Mouse (Mus musculus) liver, adult (tissue): ENCODE results near the gene E2f8.

Experiments used
- GATA4 ChIP-seq: IDR thresholded peaks from 2 replicates; pipeline ENCODE4 v1.6.1; 2014; ENCODE audit warnings: mild to moderate bottlenecking, low read length; ENCODE audit not compliant: insufficient replicate concordance

E2f8 gene

DNA sequence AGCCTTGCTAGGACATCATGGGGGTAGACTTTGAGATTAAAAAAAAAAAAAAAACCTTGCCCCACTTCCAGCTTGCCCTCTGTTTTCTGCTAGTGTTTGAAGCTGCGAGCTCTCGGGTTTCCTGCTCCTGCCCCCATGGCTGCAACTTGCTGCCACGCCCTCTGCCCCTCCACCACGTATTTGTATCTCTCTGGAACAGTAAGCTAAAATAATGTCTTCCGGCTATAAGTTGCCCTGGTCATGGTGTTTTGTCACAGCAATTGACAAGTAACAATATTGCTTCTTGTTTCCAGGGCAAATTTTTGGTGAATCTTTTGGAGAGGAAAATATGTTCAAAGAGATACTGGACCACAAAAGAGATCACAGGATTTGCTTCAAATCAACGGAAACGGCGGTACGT lies 17.0 kb upstream of the E2f8 start:
- TF ChIP-seq GATA4 = peak; percentile 6; the same call in 1 of the 2 replicates

DNA sequence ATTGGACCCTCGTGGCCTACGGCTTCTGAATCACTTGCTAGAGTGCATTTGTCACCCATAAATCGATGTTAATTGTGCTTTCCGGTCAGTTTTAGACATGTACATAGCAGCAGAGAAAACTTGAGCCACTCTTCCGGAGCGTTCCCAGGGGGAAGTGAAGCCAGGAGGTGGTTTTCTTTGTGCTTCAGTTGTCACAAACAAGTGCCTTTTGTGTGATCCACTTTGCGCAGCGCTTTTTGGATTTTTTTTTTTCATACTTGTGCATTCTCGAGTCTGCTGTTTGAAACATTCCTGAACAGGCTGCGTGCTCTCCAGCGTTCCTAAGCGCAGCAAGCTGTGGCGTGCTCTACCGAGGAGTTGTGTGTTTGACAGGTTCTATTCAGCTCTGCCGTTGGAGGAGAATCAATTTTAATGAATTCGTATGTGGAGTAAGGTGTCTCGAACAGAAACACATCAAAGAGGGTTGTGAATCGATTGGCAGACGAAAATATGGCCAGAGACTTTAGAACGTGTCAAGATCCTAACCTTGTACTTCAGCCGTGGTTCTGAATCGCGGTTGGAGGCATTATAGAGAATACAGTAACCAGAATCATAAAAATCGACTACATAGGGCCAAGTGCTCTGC lies 16.3 kb upstream of the E2f8 start:
- no peak for TF ChIP-seq GATA4

DNA sequence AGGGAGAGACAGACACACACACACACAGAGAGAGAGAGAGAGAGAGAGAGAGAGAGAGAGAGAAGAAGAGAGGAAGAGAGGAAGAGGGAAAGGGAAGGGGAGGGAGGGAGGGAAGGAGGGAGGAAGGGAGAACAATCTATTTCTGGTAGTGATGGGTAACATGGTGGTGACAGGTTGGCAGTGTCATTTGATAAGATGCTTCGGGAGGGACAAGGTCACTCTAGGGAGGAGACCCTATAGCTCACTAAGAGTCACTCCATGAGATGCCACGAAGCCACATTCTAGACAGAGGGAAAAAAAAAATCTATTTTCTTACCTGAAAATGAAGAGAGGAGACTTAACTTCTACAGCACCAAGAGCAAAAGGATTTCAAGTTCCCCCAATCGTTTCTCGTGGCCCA lies 14.7 kb upstream of the E2f8 start:
- TF ChIP-seq GATA4 = no peak

DNA sequence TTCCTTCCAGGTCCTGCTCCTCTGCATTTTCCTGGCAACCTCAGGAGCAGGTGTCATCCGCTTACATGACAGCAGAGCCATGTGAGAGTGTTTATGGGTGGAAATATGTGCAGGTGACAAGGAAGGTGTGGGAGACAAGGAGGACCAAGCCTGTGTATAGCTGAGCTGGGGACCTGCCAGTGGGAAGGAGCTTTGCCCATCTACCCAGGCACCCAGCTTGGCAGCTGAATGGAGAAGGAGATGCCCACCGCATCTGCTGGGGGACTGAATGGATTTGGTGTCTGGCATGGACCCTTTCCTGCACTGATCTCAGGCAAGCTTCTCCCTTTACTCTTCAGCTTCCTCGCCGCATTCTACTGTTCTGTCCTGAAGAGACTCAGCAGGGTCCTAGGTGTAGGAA lies 14.1 kb upstream of the E2f8 start:
- no peak for TF ChIP-seq GATA4

DNA sequence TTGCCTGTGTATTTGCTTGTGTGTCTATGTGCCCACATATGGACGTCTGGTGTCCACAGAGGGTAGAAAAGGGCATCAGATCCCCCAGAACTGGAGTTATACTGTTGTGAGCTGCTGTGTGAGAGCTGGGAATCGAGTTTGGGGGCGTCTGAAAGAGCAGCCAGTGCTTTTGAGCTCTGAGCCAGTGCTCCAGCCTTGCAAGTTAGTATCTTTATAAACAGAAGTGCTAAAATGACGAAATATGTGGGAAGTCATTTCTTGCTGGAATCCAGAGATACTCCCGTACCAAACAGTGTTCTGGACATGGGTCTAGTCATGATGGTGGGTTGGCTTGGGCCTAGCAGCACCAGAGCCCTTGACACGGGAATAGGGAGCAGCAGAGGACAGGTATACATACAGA lies 13.4 kb upstream of the E2f8 start:
- no peak for TF ChIP-seq GATA4

DNA sequence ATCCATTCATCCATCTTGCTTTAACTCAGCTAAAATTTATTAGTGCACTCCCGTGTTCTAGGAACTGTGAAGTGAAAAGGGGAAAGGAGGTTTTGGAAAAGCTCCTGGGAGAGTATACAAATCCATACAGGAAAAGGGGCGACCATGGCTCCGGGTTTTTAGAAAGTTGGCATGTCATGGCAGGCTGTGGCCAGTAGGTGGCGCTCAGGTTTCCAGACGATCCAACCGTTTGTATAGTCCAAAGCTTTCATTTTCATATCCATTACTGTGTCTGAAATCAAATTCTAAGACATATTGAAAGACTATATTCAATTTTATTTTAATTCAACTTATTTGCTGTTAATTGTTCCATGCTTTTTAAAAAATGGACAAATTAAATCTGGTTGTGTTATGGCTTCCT lies 12.8 kb upstream of the E2f8 start:
- no peak for TF ChIP-seq GATA4

DNA sequence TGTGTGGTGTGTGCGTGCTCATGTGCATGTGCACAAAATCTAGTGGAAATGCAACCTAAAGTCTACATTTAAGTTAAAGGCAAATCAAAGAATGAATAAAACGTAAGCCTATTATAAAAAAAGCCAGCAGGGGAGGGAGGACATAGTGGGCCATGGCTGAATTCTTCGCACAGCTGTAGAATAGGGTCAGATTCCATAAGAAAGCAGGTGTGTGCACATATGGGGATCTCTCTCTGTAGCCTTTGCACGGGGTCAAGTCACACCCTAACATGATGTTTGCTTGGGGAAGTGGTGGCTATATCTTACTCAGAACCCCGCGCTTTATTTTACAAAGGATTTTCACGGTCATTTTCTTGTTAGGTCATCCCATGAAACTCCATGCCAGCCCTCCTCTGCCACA lies 11.7 kb upstream of the E2f8 start:
- no peak for TF ChIP-seq GATA4

DNA sequence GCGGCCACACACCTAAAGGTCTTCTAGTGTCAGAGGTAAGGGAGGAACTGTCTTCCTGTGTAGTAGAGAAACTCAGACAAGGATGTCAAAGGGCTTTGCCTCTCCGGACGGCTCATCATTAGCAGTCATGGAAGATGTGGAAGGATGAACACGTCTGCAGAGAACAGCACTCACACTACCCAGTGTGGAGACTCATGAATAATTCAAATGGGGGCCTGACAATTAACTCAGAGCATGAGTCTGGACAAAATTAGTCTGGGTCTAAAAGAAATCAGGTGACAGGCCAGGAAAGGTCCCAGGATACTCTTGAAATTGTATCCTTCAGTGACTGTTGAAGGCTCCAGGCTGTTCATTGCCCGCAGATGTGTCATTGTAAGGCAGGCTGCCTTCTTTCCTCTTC lies 9.6 kb upstream of the E2f8 start:
- TF ChIP-seq GATA4 = no peak

DNA sequence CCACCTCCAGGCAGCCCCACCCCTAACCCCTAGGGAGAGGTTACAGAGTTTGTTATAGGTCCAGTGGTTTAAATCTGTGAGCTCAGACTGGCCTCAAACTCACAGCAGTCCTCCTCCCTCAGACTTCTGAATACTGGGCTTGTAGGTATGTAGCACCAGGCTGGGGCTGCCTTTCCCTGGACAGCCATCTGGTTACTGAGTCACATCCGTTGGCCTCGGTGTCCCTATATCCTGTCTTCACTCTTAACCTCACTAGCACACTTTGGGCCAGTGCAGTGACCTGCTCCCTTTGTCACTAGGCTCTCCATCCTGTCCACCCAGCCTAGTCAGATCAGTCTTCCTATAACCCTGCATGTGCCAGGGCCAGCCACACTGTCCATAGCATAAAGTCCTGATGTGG lies 7.4 kb upstream of the E2f8 start:
- no peak for TF ChIP-seq GATA4

DNA sequence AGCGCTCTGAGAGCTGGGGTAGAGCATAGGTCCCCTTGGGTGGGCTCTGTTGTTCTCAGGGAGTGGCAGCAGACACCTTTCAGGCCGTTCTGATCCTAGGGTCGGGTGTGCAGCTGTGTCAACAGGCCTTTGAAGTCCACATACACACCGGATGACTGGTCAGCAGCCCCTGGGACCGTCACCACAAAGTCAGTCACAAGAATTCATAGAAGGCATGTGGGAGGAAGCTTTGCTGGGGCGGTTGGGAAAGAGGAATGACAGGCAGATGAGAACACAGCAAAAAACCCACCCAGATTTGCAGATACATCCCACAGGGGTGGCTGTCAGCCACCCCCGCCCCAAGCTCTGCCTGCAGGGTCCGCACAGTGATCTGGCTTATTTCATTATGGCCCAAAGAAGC lies 6.6 kb upstream of the E2f8 start:
- no peak for TF ChIP-seq GATA4

DNA sequence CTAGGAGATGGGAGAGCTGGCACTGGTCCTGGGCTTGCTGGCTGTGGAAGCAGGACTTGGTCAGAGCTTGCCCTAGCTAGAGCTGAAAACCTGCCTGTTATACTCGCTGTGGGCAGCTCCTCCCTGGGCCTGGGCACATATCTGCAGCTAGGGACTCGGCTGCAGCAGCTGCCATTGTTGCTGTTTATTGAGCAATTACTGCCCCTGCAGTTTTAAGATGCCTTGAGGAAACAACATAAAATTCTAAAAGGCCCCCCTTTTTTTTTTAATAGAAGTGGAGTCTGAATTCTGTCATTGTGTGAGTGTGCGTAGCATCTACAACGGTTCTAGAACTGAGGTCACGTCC lies 2.8 kb upstream of the E2f8 start:
- TF ChIP-seq GATA4 = no peak

DNA sequence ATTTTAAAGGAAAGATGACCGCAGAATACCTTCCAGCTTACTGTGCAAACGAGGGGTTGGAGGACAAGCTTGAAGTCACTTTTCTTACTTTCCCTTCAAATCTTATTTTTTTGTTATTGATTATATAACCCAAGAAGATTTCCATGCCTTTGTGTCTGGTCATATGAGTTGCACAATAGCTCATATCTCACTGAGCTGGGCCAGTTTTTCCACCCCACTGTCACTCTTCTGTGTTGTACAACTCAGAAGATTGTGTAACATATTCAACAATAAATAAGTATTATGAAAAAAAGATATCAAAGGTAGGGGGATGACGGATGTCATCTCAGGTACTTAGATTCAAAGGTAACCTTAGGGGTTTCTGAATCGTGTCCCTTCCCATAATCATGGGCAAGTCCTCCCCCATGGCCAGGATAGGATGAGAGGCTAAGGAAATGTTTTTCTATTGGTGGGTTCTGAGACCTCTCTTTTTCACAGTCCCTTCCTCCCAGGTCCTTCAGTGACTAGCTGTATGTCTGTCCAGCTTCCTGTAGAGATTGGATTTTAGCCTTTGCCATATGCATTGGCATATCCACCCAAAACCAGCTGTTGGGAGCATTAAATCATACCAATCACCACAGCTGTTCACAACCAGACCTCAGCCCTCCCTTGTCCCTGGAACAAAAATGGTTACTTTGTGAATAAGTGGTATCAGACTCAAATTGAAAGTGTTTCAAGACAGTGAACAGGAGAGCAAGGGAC lies 2.3 kb upstream of the E2f8 start:
- TF ChIP-seq GATA4 = peak; percentile 9; the same call in 1 of the 2 replicates

DNA sequence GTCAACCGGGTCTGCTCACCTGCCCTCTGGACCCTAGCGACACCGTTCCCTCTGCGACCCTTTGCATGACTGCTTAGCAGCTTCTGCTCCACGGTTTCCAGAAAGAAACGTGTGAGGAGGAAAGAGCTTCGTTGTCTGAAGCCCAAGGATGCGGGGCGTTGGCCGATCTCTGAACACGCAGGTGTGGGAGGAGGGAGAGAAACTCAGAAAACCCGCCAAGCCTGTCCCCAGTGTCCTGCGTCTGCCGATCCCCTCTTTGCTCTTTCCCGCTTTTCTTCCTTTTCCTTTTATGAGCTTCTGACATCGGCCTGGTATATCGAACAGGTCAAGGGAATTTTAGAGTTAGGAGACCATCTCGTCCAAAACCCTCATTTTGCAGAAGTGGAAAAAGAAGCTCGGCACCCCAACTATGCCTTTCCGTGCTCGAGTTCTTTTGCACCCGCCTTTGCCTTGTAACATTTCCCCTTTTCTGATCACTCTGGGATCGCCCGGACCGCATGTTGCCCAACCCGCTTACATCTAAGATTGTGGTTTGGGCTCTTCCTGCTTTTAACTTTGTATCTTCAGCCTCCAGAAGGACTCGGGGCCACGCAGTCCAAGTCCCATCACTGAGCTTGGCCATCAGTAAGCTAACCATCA lies 694 bp upstream of the E2f8 start:
- no peak for TF ChIP-seq GATA4

DNA sequence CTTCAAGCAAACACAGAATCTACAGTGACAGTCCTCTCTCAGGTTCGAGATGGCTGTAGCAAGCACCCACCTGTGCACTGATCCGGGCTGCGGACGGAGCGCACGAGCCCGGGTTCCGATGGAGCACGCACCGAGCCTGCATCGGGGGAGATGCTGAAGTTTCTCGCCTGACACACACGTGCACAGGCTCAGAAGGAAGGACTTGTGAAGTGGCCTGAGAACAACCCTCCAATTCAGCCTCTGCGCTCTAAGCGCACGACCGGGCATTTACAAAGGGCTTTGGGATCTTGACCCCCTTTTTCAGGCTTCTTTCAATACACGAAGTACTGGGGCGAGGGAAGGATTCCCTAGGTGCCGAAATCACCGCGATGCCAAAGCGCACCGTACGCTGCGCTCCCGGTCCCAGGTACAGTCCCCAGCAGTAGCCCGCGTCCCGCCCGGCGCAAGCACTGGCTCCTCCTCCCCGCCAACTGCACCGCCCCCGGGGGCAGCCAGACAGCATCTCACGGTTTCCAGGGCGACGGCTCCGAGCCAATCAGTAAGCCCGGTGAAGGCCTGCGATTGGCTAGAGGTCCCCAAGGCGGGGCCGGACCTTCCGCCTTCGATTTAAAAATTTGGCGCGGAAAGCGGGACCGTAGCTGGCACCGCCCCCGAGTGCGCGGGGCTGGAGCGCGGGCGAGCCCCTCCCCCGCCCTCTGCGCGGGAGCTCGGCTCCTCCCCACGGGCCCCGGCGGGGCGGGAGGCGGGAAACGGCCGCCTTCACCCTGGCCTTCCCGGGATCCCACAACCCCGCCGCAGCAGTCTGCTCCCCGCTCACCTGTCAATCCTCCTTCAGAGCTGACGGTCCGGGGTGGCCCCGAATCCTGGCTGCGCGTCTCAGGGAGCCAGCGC lies 560 bp downstream of the E2f8 start:
- no peak for TF ChIP-seq GATA4

DNA sequence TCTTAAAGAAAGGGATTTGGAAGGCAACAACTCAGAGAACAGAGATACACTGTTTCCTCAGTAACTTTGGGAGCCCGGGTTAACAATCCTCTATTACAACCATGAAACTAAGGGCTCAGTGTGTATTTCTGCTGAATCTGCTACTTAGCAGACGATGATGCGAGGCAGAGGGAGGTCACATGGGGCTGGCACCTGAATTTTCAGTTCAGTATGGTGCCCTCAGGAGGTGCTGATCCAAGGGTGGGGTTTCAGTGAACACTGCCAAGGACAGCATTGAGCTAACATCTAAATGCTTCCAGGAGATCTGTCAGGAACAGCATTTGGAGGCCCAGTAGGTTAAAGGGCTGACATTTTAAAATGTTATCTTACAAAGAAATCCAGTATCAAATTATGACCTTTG lies 1.8 kb downstream of the E2f8 start:
- TF ChIP-seq GATA4 = no peak
